Mouse (Mus musculus) small intestine, adult 2 months (tissue): ENCODE measurements at regions not wholly inside any gene's neighbourhood (a gene's known extent, or its start where the extent isn't known, plus 50 kb on each side); places are given as distances from the start of the nearest gene placed in this dataset.

Experiments
- CTCF ChIP-seq: fragments of 200-500 bp; IDR thresholded peaks from 2 replicates; pipeline ENCODE4 v1.5.1; 2012; ENCODE audit warnings: low read depth, mild to moderate bottlenecking, control low read depth, inconsistent platforms, low read length, moderate library complexity, mixed read lengths; ENCODE audit not compliant: insufficient replicate concordance, insufficient read length; ENCODE audit errors: extremely low read depth
- POLR2A ChIP-seq: fragments of 200-500 bp; IDR thresholded peaks from 2 replicates; pipeline ENCODE4 v1.6.1; 2012; ENCODE audit warnings: low read depth, mild to moderate bottlenecking, control low read depth, inconsistent platforms, low read length, moderate library complexity

- TF ChIP-seq CTCF = no peak
- TF ChIP-seq POLR2A = no peak
These were observed 243.6 kb upstream of the Klf4 start for GRCm38 (mm10) chr4:55775858-55776257.
